Mouse (Mus musculus) heart, embryonic 14.5 days (tissue): ENCODE measurements around the gene Vash2. TPM values are rescaled to one million over a fixed set of nuclear protein-coding genes. Genes with fewer than 3 reads are reported as not detected.

Experiments used
- ATAC-seq: fragments of 200-750 bp; cut with Nextera tagmentation; 2 replicates; pipeline ENCODE4 v1.8.0; 2017; ENCODE audit warnings: low read depth, moderate TSS enrichment; ENCODE audit not compliant: insufficient number of reproducible peaks, insufficient read depth, low FRiP score
- H3K27ac ChIP-seq, 2 experiments: fragments of 200-500 bp in 1 of 2; fragments of 300-500 bp in 1 of 2; sonication (generic) in 1 of 2; replicated peaks in 1 of 2; 2 replicates each; pipeline ENCODE4 v1.5.1; 2012 to 2014; ENCODE audit warnings: low read depth in 2 of 2, low read length in 2 of 2, control low read depth in 1 of 2, mild to moderate bottlenecking in 1 of 2, mixed read lengths in 1 of 2; ENCODE audit not compliant: control insufficient read depth in 1 of 2, insufficient read depth in 1 of 2
- H3K27me3 ChIP-seq: fragments of 300-500 bp; sonication (generic); 2 replicates; pipeline ENCODE4 v1.6.1; 2014; ENCODE audit warnings: mild to moderate bottlenecking, low read length, control low read depth; ENCODE audit not compliant: control insufficient read depth, insufficient read depth
- H3K36me3 ChIP-seq: fragments of 300-500 bp; sonication (generic); 2 replicates; pipeline ENCODE4 v1.6.1; 2014; ENCODE audit warnings: mild to moderate bottlenecking, control low read depth, low read length, mixed read lengths; ENCODE audit not compliant: control insufficient read depth, insufficient read depth
- H3K4me1 ChIP-seq, 2 experiments: fragments of 200-500 bp in 1 of 2; fragments of 300-500 bp in 1 of 2; sonication (generic) in 1 of 2; 2 replicates each; pipeline ENCODE4 v1.6.1; 2012 to 2014; ENCODE audit warnings: low read length in 2 of 2, control low read depth in 1 of 2, mixed read lengths in 1 of 2; ENCODE audit not compliant: control insufficient read depth in 2 of 2, insufficient read depth in 2 of 2
- H3K4me2 ChIP-seq: fragments of 300-500 bp; sonication (generic); 2 replicates; pipeline ENCODE4 v1.6.1; 2014; ENCODE audit warnings: mild to moderate bottlenecking, low read length
- H3K4me3 ChIP-seq, 2 experiments: fragments of 200-500 bp in 1 of 2; fragments of 300-500 bp in 1 of 2; sonication (generic) in 1 of 2; 2 replicates each; pipeline ENCODE4 v1.5.1; 2012 to 2014; ENCODE audit warnings: low read length in 2 of 2, mild to moderate bottlenecking in 2 of 2, control low read depth in 1 of 2, low read depth in 1 of 2, moderate library complexity in 1 of 2; ENCODE audit not compliant: control insufficient read depth in 1 of 2, insufficient read depth in 1 of 2
- H3K9ac ChIP-seq: fragments of 300-500 bp; sonication (generic); 2 replicates; pipeline ENCODE4 v1.6.1; 2014; ENCODE audit warnings: mild to moderate bottlenecking, low read length
- H3K9me3 ChIP-seq: fragments of 300-500 bp; sonication (generic); 2 replicates; pipeline ENCODE4 v1.6.1; 2016; ENCODE audit warnings: low read length, control low read depth; ENCODE audit not compliant: control insufficient read depth
- WGBS: fragments of 180-500 bp; shearing (Covaris S2); extraction: QIAGEN DNeasy Blood & Tissue Kit; methylation state at CpG from one replicate; pipeline ENCODE4 v1.1.7; 2014; 5-methylcytosine and 5-hydroxymethylcytosine counted together
- polyA plus RNA-seq: library from polyadenylated mRNA; unstranded; fragments of >200 nt; fragmentation: Nextera tagmentation; extraction: Ambion mirVana; gene quantifications from 2 replicates; pipeline ENCODE4 v1.2.1, GENCODE M21; 2014

The Vash2 gene
- polyA plus RNA-seq, 1 experiment from 2014 or later = 63.4 TPM

- no peaks in the 10 kb centered on the region for H3K9me3 ChIP-seq
- peaks cover 25 to 55% of the 10 kb centered on the region in 2 experiments for H3K4me1 ChIP-seq
- no peak for ATAC-seq
- no peaks in the 10 kb centered on the region for H3K27me3 ChIP-seq
- peak overlapping the region; percentile 96 for H3K9ac ChIP-seq
- WGBS = 21% methylated on average over 11 of the region's 11 CpGs
- H3K4me3 ChIP-seq = peak overlapping the region; percentile 78
- peak overlapping the region; percentile 96 for H3K4me2 ChIP-seq
- H3K27ac ChIP-seq = peak overlapping the region; percentile 12 to 61; a peak in 2 of 4 replicates
- peaks cover 34% of the 10 kb centered on the region for H3K36me3 ChIP-seq
These were observed 2.1 kb downstream of the Vash2 start for GRCm38 (mm10) chr1:190976887-190977573.

- Histone ChIP-seq H3K36me3 (peaks cover 55% of the 10 kb centered on the region), H3K9me3 (no peaks in the 10 kb centered on the region), H3K4me3 (no peak overlapping the region), H3K9ac (peak overlapping the region; percentile 36; the same call in 1 of the 2 replicates), H3K27ac (peak overlapping the region; percentile 3 to 88; a peak in 2 of 4 replicates), H3K27me3 (no peaks in the 10 kb centered on the region), H3K4me2 (no peak overlapping the region), H3K4me1 (peaks cover 32 to 55% of the 10 kb centered on the region in 2 experiments)
- WGBS = 44% methylated on average over 1 of the region's 1 CpGs
- ATAC-seq = no peak
These were observed 4.3 kb downstream of the Vash2 start for GRCm38 (mm10) chr1:190974833-190975232.

DNA sequence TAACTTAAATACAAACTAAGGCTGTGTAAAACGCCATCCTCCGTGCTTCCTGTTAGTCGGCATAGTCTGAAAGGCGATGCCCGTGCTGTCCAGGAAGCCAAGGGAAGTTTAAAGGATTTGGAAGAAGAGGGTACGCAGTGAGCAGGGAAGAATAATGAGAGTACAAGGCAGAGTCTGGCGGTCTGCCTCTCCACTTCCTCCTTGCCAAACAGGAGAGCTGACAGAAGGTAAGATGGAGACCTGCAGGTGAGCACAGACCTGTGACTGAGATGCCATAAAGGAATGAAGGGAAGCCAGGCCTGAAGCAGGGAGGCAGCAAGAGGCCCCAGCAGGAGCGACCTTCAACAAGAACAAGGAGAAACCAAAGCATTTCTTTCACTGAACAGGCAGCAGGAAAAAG, 4.9 kb downstream of the Vash2 start:
- Histone ChIP-seq H3K9ac (peak overlapping the region; percentile 36; the same call in 1 of the 2 replicates), H3K27ac (peak overlapping the region; percentile 15 to 88; a peak in 2 of 4 replicates), H3K27me3 (no peaks in the 10 kb centered on the region), H3K36me3 (peaks cover 62% of the 10 kb centered on the region), H3K4me1 (peaks cover 36 to 59% of the 10 kb centered on the region in 2 experiments), H3K4me3 (no peak overlapping the region), H3K4me2 (no peak overlapping the region), H3K9me3 (no peaks in the 10 kb centered on the region)
- WGBS = 86% methylated on average over 8 of the region's 8 CpGs
- ATAC-seq = no peak

DNA sequence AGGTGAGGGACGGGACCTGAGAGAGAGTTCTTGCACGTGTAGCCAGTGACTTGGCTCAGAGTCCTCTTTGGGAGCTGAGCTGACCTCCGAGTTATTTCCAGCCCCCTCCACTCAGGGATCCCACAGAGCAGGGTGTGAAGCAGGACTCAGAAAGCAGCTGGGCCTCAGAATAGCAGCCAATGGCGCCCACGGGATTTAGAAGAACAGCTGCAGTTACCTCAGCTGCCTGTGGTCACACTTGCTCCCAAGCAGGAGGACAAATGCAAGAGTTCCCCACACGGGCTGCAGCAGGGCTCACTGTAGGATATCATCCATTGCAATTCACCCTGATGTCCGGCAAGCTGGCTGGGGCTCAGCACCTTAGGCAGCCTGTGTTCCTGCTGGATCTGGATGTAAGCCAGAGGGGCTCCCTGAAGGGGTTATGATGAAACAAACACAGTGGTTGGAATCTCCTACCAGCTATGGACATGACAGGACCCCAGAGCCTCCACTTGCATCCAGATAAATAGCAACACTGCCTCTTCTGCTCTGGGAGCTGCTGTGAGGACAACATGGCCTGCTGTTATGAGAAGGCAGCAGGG, 6.4 kb downstream of the Vash2 start:
- H3K27ac ChIP-seq = peak overlapping the region; percentile 79 to 88
- peaks cover 34 to 66% of the 10 kb centered on the region in 2 experiments for H3K4me1 ChIP-seq
- no peak overlapping the region for H3K4me3 ChIP-seq
- 26% methylated on average over 7 of the region's 7 CpGs for WGBS
- no peaks in the 10 kb centered on the region for H3K27me3 ChIP-seq
- ATAC-seq = peak; percentile 57
- peaks cover 76% of the 10 kb centered on the region for H3K36me3 ChIP-seq
- peak overlapping the region; percentile 59 for H3K9ac ChIP-seq
- no peaks in the 10 kb centered on the region for H3K9me3 ChIP-seq
- peak overlapping the region; percentile 27 for H3K4me2 ChIP-seq

DNA sequence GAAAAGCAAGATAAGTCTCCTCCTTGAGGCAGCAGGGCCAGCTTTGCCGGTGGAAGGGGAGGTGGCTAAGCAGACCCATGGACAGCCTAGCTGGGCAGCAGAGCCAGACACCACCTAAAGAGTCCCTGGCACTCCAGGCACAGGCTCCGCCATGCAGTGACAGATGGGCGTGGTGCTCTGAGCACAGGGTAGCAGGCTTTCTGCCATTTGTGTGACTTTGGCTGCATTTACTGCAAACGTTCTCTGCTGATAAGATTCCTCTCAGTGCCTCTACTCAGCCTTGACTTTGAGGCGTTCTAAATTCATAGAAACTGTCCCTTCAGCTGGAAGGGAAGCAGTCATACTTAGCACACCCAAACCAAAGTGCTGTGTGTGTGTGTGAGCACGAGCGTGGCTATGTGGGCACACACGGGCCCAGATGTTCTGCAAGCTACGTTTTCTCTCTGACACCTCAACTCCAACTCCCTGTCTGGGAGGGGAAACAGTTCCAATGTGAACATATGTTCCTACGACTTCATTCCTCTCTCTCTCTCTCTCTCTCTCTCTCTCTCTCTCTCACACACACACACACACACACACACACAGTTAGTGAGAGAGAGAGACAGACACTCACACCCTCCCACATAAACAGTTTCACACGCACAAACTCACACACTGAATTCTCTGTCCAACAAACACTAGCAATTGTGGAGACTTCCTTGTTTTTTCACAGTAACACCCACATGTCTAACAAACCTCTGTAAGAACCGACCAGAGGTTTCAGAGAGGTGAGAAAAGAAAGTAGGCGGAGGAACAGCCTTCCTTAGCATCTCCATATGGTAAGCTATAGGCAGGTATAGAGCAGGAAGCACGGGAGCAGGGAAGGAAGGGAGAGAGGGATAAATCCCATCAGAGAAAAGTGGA, 7.1 kb downstream of the Vash2 start:
- H3K9ac ChIP-seq = peak overlapping the region; percentile 59
- no peaks in the 10 kb centered on the region for H3K9me3 ChIP-seq
- peaks cover 83% of the 10 kb centered on the region for H3K36me3 ChIP-seq
- no peak for ATAC-seq
- no peak overlapping the region for H3K4me3 ChIP-seq
- H3K27me3 ChIP-seq = no peaks in the 10 kb centered on the region
- H3K4me2 ChIP-seq = peak overlapping the region; percentile 27
- peak overlapping the region; percentile 79 to 88 for H3K27ac ChIP-seq
- peaks cover 31 to 62% of the 10 kb centered on the region in 2 experiments for H3K4me1 ChIP-seq
- 62% methylated on average over 14 of the region's 14 CpGs for WGBS

- Histone ChIP-seq H3K4me3 (no peak overlapping the region), H3K36me3 (peaks cover 84% of the 10 kb centered on the region), H3K4me1 (peaks cover 35 to 48% of the 10 kb centered on the region in 2 experiments), H3K4me2 (no peak overlapping the region), H3K9me3 (no peaks in the 10 kb centered on the region), H3K27ac (no peak overlapping the region), H3K9ac (no peak overlapping the region), H3K27me3 (no peaks in the 10 kb centered on the region)
- 90% methylated on average over 7 of the region's 7 CpGs for WGBS
- ATAC-seq = no peak
These were observed 11.1 kb downstream of the Vash2 start for GRCm38 (mm10) chr1:190968010-190968409.

DNA sequence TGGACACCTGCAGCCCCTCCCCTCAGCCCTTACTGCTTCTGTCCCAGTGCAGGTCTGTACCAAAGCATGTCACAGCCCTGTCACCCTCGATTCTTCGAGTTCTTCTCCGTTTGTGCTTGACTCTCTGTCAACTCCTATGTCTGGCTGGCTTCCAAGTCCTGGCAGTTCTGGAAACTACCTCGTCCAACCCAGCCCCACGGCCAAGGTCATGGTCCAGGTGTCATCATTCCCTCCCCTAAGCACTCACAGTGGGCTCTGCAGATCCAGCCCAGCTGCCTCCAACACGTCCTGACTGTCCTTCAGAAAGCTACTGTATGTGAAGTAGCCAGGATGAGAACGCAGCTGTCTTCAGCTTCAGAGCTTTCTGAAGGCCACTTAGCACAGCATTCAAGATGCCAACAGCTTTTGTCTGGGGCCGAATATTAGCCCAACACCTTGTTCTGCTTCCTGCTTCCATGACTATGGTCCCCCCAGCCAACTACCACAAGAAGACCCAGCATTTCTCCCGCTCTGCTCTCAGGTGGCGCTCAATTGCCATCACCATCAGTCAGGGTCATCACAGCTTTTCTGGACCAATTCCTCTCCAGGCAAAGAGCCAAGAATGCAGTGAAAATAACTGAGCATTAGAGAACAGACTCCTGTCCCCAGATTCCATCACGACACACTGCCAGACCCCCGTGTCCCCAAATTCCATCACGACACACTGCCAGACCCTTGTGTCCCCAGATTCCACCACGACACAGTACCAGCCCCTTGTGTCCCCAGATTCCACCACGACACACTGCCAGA, 13.9 kb downstream of the Vash2 start:
- Histone ChIP-seq H3K9ac (no peak overlapping the region; the same call in 1 of the 2 replicates), H3K27me3 (no peaks in the 10 kb centered on the region), H3K4me3 (no peak overlapping the region), H3K36me3 (peaks cover 90% of the 10 kb centered on the region), H3K4me2 (no peak overlapping the region), H3K4me1 (peaks cover 22 to 31% of the 10 kb centered on the region in 2 experiments), H3K9me3 (no peaks in the 10 kb centered on the region), H3K27ac (peak overlapping the region; percentile 72 to 81)
- ATAC-seq = peak; percentile 52
- WGBS = 31% methylated on average over 15 of the region's 15 CpGs
